Mouse (Mus musculus) CH12.LX (cell line): ENCODE results near the gene Olfr205.
"Not testable (repeated sequence)": the region's sequence is repeated elsewhere in the genome, so short reads cannot be mapped to it uniquely, and the experiment has no call there.

ENCODE experiments used
- CTCF ChIP-seq, 2 experiments: IDR thresholded peaks in 1 of 2; conservative IDR thresholded peaks in 1 of 2; 2 replicates each; pipeline ENCODE4 v1.5.1; 2011 to 2012; ENCODE audit warnings: low read depth in 2 of 2, low read length in 2 of 2, improper control_type of control experiment in 1 of 2, inconsistent platforms in 1 of 2, mild to moderate bottlenecking in 1 of 2, moderate library complexity in 1 of 2
- EP300 ChIP-seq: IDR thresholded peaks from 2 replicates; pipeline ENCODE4 v1.6.1; 2011; ENCODE audit warnings: low read length, improper control_type of control experiment
- KAT2A ChIP-seq: IDR thresholded peaks from 2 replicates; pipeline ENCODE4 v1.6.1; 2012; ENCODE audit warnings: low read length, improper control_type of control experiment, inconsistent platforms; ENCODE audit not compliant: insufficient replicate concordance
- MAFK ChIP-seq: IDR thresholded peaks from 2 replicates; pipeline ENCODE4 v1.6.1; 2011; ENCODE audit warnings: low read length, improper control_type of control experiment; ENCODE audit not compliant: insufficient replicate concordance
- MAZ ChIP-seq: IDR thresholded peaks from 2 replicates; pipeline ENCODE4 v1.6.1; 2012; ENCODE audit warnings: low read depth, mild to moderate bottlenecking, inconsistent platforms, low read length, improper control_type of control experiment, moderate library complexity
- POLR2A ChIP-seq: IDR thresholded peaks from 2 replicates; pipeline ENCODE4 v1.6.1; 2011; ENCODE audit warnings: low read depth, mild to moderate bottlenecking, improper control_type of control experiment, low read length
- RAD21 ChIP-seq: IDR thresholded peaks from 2 replicates; pipeline ENCODE4 v1.6.1; 2011; ENCODE audit warnings: low read depth, mild to moderate bottlenecking, low read length, improper control_type of control experiment, moderate library complexity
- ZNF384 ChIP-seq: IDR thresholded peaks from 2 replicates; pipeline ENCODE4 v1.6.1; 2012; ENCODE audit warnings: low read depth, low read length, improper control_type of control experiment, inconsistent platforms

DNA sequence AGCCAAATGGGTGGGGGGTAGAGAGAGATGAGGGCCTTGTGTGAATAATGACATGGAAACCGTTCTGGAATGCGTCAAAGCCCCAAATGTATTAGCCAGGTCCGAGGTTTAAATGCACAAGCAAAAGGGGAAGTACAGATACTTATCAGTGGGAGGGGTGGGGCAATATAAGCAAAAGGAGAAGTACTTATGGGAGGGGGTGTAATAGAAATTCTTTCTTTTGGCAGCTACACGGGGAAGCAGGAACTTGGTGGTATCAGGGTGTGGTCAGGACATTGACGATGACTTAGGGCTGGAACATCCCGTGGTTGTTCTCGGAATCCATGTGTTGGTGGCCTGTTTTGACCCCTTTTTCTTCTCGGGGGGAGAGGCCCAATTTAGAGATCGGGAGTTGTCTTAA lies 43.4 kb downstream of the Olfr205 start:
- TF ChIP-seq RAD21; ZNF384; CTCF (conservative IDR thresholded peaks at IDR 0.05 in 1 of 2, IDR thresholded peaks at IDR 0.05 in 1 of 2; ENCODE audit: low read depth in 2 of 2, low read length in 2 of 2); MAFK; POLR2A; EP300; MAZ; KAT2A: not testable (repeated sequence)
